Mouse (Mus musculus) adrenal gland, postnatal 10 days (tissue): ENCODE results near the gene Selenon. TPM values are rescaled to one million over a fixed set of nuclear protein-coding genes. Genes with fewer than 3 reads are reported as not detected.

Source experiments
- DNase-seq: peaks from one replicate; pipeline ENCODE4 v3.0.0; 2021; ENCODE audit warnings: mixed read lengths
- total RNA-seq, 2 experiments: library from RNA; stranded (reverse); gene quantifications; 2 replicates each; pipeline ENCODE4 v1.2.3; 2021

Selenon gene
- total RNA-seq, 2 experiments from 2014 or later: 30.8 to 32.9 TPM

GRCm38 (mm10) chr4:134546814-134547705, 4.9 kb downstream of the Selenon start:
- DNase-seq: peak; percentile 55

- peak; percentile 97 for DNase-seq
Observed at GRCm38 (mm10) chr4:134543261-134543660, 8.7 kb downstream of the Selenon start.

GRCm38 (mm10) chr4:134542726-134543125, 9.2 kb downstream of the Selenon start:
- no peak for DNase-seq

GRCm38 (mm10) chr4:134538997-134539580, 12.9 kb downstream of the Selenon start:
- DNase-seq: no peak

- DNase-seq: peak; percentile 52
Observed at GRCm38 (mm10) chr4:134535787-134536151, 16.2 kb downstream of the Selenon start.

- DNase-seq: peak; percentile 99
Observed at GRCm38 (mm10) chr4:134534932-134535786, 16.8 kb downstream of the Selenon start, which contains the start of gene Mtfr1l. Mtfr1l (minus strand) TSS chr4:134535387.

GRCm38 (mm10) chr4:134534124-134534886, 17.7 kb downstream of the Selenon start:
- DNase-seq: peak; percentile 87

- DNase-seq: no peak
Observed at GRCm38 (mm10) chr4:134533421-134533820, 18.5 kb downstream of the Selenon start.

GRCm38 (mm10) chr4:134532928-134533327, 19.0 kb downstream of the Selenon start:
- no peak for DNase-seq

GRCm38 (mm10) chr4:134526220-134526619, 25.7 kb downstream of the Selenon start:
- DNase-seq: no peak

- DNase-seq: no peak
Observed at GRCm38 (mm10) chr4:134525806-134526205, 26.2 kb downstream of the Selenon start.

- DNase-seq: no peak
Observed at GRCm38 (mm10) chr4:134523447-134523846, 28.5 kb downstream of the Selenon start.

GRCm38 (mm10) chr4:134519281-134519680, 32.7 kb downstream of the Selenon start:
- no peak for DNase-seq

- DNase-seq: no peak
Observed at GRCm38 (mm10) chr4:134518541-134518940, 33.4 kb downstream of the Selenon start.

GRCm38 (mm10) chr4:134517719-134518118, 34.2 kb downstream of the Selenon start:
- DNase-seq: no peak

- peak; percentile 70 for DNase-seq
Observed at GRCm38 (mm10) chr4:134516981-134517380, 35.0 kb downstream of the Selenon start.

GRCm38 (mm10) chr4:134515614-134516013, 36.4 kb downstream of the Selenon start:
- DNase-seq: no peak

GRCm38 (mm10) chr4:134514309-134514930, 37.5 kb downstream of the Selenon start:
- DNase-seq: no peak

- peak; percentile 86 for DNase-seq
Observed at GRCm38 (mm10) chr4:134512798-134513197, 39.2 kb downstream of the Selenon start.

- no peak for DNase-seq
Observed at GRCm38 (mm10) chr4:134511730-134512129, 40.2 kb downstream of the Selenon start.

- peak; percentile 96 for DNase-seq
Observed at GRCm38 (mm10) chr4:134510845-134511411, 41.0 kb downstream of the Selenon start, which contains the start of gene Aunip. Aunip (plus strand) TSS chr4:134510999.
